Mouse (Mus musculus) bone marrow macrophage, adult 2 months (primary cell): ENCODE data around the gene Raet1d.
"Not testable (repeated sequence)": the region's sequence is repeated elsewhere in the genome, so short reads cannot be mapped to it uniquely, and the experiment has no call there.

Experiments
- CTCF ChIP-seq: IDR thresholded peaks from 2 replicates; pipeline ENCODE4 v1.5.1; 2012; ENCODE audit warnings: low read depth, mild to moderate bottlenecking, low read length, moderate library complexity
- POLR2A ChIP-seq: IDR thresholded peaks from 2 replicates; pipeline ENCODE4 v1.6.1; 2012; ENCODE audit warnings: mild to moderate bottlenecking, low read depth, low read length, borderline replicate concordance

DNA sequence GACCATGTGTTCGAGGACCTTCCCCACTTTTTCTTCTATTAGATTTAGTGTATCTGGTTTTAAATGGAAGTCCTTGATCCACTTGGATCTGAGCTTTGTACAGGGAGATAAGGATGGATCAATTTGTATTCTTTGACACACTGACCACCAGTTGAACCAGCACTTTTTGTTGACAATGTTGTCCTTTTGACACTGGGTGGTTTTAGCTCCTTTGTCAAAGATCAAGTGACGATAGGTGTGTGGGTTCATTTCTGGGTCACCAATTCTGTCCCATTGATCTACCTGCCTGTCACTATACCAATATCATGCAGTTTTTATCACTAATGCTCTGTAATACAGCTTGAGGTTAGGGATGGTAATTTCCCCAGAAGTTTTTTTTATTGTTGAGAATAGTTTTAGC is 4.6 kb downstream of the Raet1d start:
- TF ChIP-seq CTCF, POLR2A: not testable (repeated sequence)
